Comparison of ENCODE assay signal across 30 mouse cellular contexts in genomic region chr14:56553331-56553730, GRCm38 (mm10).
"Had no signal": no experiment of that assay in that cellular context is flagged by ENCODE, and none has a peak within 500 bp of the region (broad histone marks: within the 10 kb centered on the region; RNA-seq: fewer than 3 reads in every experiment).

No protein-coding gene starts in this region.

- H3K4me1 ChIP-seq: limb, embryonic 10.5 days; limb, embryonic 12.5 days; limb, embryonic 13.5 days; limb, embryonic 15.5 days; liver, embryonic 12.5 days; liver, embryonic 13.5 days; liver, embryonic 15.5 days; lung, embryonic 15.5 days; megakaryocyte, embryonic 14.5 days; midbrain, embryonic 10.5 days; midbrain, embryonic 12.5 days; midbrain, embryonic 13.5 days had no signal

- H3K9me3 ChIP-seq: limb, embryonic 10.5 days; limb, embryonic 12.5 days; limb, embryonic 13.5 days; limb, embryonic 15.5 days; liver, embryonic 12.5 days; liver, embryonic 13.5 days; liver, embryonic 15.5 days; lung, embryonic 15.5 days; megakaryocyte, embryonic 14.5 days; midbrain, embryonic 10.5 days; midbrain, embryonic 12.5 days; midbrain, embryonic 13.5 days had no signal

- H3K27ac ChIP-seq: limb, embryonic 10.5 days; limb, embryonic 12.5 days; limb, embryonic 13.5 days; limb, embryonic 15.5 days; liver, embryonic 12.5 days; liver, embryonic 13.5 days; liver, embryonic 14.5 days; liver, embryonic 15.5 days; lung, embryonic 15.5 days; macrophage; midbrain, embryonic 10.5 days; midbrain, embryonic 12.5 days; midbrain, embryonic 13.5 days had no signal

- H3K27me3 ChIP-seq: limb, embryonic 12.5 days; limb, embryonic 13.5 days; limb, embryonic 15.5 days; liver, embryonic 12.5 days; liver, embryonic 13.5 days; liver, embryonic 15.5 days; lung, embryonic 15.5 days; megakaryocyte, embryonic 14.5 days; midbrain, embryonic 12.5 days; midbrain, embryonic 13.5 days had no signal

- H3K4me3 ChIP-seq: limb, embryonic 10.5 days; limb, embryonic 12.5 days; limb, embryonic 13.5 days; limb, embryonic 15.5 days; liver, embryonic 12.5 days; liver, embryonic 13.5 days; liver, embryonic 15.5 days; lung, embryonic 15.5 days; megakaryocyte, embryonic 14.5 days; midbrain, embryonic 10.5 days; midbrain, embryonic 12.5 days; midbrain, embryonic 13.5 days; myocyte had no signal

- H3K4me2 ChIP-seq: limb, embryonic 12.5 days; limb, embryonic 13.5 days; limb, embryonic 15.5 days; liver, embryonic 11.5 days; liver, embryonic 12.5 days; liver, embryonic 13.5 days; liver, embryonic 15.5 days; lung, embryonic 14.5 days; lung, embryonic 15.5 days; midbrain, embryonic 11.5 days; midbrain, embryonic 12.5 days; midbrain, embryonic 13.5 days had no signal

- H3K9ac ChIP-seq: limb, embryonic 12.5 days; limb, embryonic 13.5 days; limb, embryonic 15.5 days; liver, embryonic 12.5 days; liver, embryonic 13.5 days; liver, embryonic 14.5 days; liver, embryonic 15.5 days; liver, postnatal 0 days; lung, embryonic 14.5 days; lung, embryonic 15.5 days; midbrain, embryonic 12.5 days; midbrain, embryonic 13.5 days had no signal

- DNase-seq: left cerebral cortex, postnatal 4 days; liver; liver, embryonic 13.5 days; liver, postnatal 0 days; lung, adult 18-20 months; lung, adult 2 months; lung, embryonic 14.5 days; lung, postnatal 10 days; lung, postnatal 14 days; lung, postnatal 36 days; lung, postnatal 4 days; midbrain, embryonic 14.5 days had no signal

- ATAC-seq: liver, embryonic 12.5 days; liver, postnatal 0 days; lung, postnatal 0 days; midbrain, embryonic 13.5 days; midbrain, embryonic 16.5 days had no signal
